Mouse (Mus musculus) megakaryocyte, adult 5-6 weeks (primary cell): Measurements from ENCODE around the gene Rcan1. TPM values are rescaled to one million over a fixed set of nuclear protein-coding genes. Genes with fewer than 3 reads are reported as not detected.
"Not testable (repeated sequence)": the region's sequence is repeated elsewhere in the genome, so short reads cannot be mapped to it uniquely, and the experiment has no call there.

Experiments
- ATAC-seq: 2 replicates; pipeline ENCODE4 v1.8.0; 2016; ENCODE audit warnings: mild to moderate bottlenecking, inconsistent platforms; ENCODE audit not compliant: poor library complexity, severe bottlenecking
- total RNA-seq, 2 experiments: library from RNA; stranded (forward) in 1 of 2; stranded (reverse) in 1 of 2; fragments of 153-499, 151-499 nt in 1 of 2; fragments of 221-1000, 200-1000 nt in 1 of 2; gene quantifications; 2 replicates each; pipeline versions ENCODE4 v1.2.3 to v1.2.4; 2015 to 2017

Rcan1 gene
- total RNA-seq (2015): 8.6 and 8.8 TPM in 2 replicates
- total RNA-seq (2017): 8.8 and 11.5 TPM in 2 replicates

DNA sequence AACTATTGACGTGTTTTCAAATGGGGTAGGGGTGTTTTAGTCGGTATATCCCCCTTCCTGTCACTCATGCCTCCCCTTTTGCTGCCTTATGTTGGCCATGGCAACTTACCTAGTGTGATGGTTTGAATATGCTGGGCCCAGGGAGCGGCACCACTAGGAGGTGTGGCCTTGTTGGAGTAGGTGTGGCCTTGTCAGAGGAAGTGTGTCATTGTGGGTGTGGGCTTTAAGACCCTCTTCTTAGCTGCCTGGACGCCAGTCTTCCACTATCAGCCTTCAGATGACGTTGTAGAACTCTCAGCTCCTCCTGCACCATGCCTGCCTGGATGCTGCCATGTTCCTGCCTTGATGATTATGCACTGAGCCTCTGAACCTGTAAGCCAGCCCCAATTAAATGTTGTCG, at the start of gene Rcan1:
Gene Rcan1 (minus strand): TSS at position 162 of the 400 bp plus-strand sequence.
- no peak for ATAC-seq

DNA sequence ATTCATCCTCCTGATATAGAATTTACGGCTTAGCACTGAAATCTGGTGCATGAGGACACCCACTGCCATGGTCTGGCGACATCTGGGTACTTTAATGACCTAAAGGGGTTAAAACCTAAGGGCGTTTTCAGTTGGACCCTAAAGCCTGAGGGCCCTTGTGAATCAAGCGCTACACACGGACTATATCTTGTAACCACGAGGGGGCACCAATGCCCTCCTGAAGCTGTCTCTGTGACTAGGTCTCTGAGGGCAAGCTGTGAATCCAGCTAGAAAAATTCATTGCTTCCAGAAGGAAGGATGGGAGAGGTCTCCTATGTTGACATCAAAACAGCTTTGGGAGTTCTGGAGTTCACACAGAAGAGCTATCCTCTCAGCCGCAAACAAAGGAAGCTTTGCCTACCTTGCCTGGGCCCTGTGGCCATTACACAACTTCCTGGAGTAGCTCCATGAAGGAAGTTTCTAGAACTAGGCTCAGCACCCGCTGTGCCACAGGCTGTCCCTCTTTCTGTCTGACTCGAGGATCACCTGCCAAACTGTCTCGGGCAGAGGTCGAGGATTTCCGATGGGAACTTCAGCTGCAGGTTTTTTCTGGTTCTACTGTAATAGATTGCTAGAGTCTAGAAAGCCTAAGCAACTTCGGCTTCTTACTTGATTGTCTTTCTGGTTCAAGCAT, 49.3 kb upstream of the Rcan1 start:
- peak; percentile 54 for ATAC-seq

DNA sequence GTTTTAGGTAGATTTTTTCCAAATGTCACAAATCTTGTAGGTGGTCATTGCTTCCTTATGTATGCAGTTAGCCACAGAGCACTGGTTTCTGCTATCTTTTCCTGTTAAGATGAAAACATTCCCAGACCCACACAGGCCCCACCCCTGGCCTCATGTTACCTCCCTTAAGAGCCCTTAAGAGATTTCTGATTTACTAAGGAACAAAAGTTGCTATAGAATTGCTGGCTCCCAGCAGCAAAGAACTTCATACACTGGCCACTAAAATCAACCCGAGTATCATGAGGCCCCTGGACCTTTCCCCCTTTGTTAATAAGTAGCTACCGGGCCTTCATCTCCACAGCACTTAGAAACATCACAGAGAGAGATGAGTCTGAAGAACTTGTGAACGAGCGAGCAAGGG, 48.1 kb upstream of the Rcan1 start:
- ATAC-seq: no peak

DNA sequence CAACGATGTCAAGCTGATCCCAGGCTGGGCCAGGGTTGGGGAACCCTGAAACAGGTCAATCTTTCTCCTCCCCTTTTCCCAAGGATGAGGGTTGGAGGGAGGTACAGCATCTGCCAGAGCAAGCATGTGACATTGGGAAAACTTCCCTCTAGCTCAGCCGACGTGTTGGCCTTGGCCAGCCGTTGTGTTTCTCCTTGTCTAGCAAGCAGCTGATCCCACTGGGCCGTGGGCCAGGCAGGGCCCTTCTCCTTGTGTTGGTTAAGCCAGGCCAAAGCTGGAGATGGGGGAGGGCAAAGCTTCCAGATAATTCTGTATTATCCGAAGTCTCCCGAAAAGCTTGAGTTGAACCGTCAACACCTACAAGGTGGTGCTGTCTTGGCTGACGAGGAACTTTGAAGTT, 45.5 kb upstream of the Rcan1 start:
- ATAC-seq: no peak

DNA sequence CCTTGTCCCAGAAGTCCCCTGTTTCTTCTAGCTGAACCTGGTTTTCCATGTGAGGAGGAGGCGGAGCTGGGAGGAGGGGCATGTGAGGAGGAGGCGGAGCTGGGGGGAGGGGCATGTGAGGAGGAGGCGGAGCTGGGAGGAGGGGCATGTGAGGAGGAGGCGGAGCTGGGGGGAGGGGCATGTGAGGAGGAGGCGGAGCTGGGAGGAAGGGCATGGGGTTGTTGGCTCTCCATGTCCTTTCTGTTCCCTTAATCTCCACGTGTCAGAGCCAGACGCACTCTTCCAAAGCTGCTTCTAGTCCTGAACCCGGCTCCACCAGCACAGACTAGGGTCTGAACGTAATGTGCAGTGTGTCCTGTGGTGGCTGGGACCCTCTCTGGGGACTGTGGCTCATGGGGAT, 44.2 kb upstream of the Rcan1 start:
- ATAC-seq: not testable (repeated sequence)

DNA sequence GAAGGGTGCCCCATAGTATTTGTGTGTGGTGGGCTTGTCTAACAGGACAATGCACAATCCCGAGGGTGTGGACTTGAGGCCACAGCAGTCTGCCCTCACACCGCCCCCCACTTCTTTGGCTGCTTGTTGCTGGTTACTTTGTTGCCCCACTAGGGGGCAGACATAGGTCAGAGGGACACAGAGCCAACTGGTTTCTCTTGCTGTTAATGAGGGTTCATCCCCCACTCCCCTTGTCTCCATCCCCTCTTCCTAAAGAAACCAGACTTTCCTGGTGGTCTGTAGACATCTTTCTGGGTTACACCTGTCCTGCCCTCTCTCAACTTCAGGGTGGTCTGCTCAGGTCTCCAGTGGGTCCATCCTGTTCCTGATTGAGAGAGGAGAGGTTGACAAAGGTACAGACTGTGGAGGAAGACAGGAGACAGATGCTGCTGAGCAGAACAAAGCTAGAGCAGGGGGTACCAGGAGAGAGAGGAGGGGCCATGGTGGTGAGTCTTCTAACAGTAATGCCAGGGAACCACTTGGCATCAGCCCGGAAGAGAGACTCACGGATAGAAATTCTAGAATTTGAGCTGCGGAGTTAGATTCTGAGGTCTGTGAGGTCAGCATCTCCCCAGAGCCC, 41.2 kb upstream of the Rcan1 start:
- peak; percentile 70 for ATAC-seq

DNA sequence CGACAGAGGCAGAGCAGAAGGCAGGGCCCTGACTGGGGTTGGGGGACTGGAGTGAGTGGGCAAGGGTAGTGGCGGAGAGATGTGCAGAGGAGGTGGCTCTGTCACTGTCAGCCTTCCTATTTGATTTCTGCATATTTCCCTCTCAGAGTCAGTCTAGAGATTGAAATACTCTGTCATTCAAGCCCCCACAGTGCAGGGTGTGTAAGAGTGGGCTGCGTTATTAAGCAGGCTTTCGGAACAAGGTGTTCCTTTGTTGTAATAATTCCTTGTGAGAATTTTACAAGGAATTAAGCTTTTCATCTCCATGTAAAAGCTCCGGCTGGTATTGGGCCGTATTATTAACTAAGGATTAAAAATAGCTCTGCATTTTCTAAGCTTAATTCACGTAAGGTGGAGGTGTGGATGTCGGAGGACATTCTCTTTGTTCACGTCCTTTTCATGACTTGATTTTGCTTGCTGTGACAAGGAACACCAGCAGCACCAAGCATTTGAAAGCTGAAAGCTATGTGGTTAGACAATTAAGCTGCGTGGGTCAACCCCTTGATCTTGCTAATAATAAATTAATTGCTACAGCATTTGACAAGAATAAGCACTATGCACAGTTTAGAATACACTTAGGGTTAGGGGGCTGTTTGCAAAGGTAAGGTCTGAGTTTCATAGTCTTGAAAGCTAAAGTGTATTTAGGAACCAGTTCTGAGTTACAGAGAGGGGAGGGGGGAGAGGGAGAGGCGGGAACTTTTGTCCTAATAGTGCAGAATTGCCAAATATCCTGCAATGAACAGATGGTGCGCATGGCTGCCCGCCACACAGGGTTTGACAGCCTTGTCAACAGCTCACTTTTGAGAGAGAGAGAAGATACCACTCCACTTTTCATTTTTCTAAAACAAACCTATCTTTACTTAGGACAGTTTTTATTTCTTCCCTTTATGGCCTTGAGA, 40.4 kb upstream of the Rcan1 start:
- ATAC-seq: no peak

DNA sequence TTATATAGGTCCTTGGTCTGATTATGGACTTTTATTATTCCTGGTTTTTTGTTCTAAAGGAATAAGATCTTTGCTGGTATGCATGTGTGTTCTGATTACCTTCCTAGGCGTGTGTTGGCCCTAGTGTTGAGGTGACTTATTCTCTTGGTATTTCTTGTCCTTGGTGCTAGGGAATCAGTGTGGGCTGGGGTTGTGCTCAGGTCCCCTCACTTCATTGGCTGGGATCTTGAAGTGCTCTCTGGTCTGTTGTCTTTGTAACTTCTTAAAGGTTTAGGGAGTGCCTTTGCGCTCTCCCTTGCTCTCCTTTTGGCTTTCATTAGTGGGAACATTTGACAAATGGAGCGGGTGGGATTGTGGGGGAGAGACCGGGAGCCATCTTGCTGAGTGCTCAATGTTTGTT, 36.9 kb upstream of the Rcan1 start:
- no peak for ATAC-seq

DNA sequence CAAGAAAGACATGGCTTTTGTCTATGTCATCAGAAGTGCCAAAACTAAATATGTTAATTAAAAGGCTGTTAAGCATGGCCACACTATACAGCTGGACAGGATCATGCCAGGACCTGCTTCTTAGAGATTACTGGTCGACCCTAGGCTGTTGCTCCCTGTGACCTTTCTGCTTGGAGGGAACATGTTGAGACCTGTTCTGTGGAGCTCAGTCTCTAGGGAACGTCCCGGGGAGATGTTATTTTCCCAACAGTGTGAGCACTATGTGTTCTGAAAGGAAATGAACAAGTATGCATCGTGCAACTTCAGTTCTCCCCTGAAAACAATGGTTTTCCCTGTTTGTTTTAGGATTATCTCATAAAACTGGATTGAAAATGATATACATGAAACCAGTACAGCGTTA, 32.4 kb upstream of the Rcan1 start:
- no peak for ATAC-seq

DNA sequence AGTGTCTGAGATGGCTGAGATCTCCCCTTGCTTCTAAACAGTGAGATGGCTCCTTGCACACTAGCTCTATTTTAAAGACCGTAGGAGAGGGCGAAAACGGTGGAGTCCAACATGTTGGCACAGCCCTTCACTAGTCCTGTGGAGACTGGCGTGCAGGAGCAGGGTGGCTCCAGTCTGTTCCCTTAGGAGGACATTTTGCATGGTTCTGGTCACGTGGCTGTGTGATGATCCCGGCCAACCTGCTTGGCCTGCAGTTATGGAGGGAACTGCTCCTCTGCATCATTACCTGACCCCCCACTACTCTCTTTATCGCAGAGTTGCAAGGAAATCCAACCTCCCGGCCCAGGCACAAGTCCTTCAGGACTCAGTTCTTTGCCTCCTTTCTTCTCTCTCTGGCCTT, 29.9 kb upstream of the Rcan1 start:
- ATAC-seq: no peak

DNA sequence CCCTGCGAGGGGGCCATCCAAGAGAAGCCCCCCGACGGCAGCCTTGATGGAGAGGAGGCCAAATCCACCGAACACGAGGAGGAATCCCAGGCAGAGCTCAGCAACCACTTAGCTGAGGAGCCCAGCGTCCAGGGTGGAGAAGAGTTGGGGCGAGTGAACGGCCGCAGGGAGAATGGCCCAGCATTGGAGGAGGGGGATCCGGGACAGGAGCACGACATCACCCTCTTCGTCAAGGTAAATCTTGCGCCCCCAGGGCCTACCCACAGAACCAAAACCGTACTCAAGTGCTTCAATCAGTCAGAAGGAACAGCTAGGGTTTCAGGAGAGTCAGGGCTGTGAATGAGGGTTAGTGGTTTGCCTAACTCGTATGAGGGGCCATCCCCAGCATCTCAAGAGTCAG, 28.7 kb upstream of the Rcan1 start:
- no peak for ATAC-seq

DNA sequence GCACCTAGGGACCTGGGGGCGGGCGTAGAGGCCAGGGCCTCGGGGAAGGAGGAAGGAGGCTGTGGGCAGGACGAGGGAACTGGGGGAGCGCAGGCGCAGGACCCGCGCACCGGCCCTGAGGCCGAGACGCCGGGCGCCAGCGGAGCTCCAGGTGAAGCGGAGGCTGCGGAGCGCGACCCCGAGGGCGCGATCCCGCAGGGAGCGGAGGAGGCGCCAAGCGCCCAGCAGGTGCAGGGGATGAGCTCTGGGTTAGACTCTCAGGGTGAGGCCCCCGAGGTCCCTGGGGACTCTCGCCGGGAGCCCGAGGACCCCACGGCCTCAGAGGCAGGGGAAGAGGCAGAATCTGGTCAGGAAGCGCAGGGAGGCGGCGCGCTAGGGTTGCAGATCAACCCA, 27.9 kb upstream of the Rcan1 start:
- ATAC-seq: no peak

DNA sequence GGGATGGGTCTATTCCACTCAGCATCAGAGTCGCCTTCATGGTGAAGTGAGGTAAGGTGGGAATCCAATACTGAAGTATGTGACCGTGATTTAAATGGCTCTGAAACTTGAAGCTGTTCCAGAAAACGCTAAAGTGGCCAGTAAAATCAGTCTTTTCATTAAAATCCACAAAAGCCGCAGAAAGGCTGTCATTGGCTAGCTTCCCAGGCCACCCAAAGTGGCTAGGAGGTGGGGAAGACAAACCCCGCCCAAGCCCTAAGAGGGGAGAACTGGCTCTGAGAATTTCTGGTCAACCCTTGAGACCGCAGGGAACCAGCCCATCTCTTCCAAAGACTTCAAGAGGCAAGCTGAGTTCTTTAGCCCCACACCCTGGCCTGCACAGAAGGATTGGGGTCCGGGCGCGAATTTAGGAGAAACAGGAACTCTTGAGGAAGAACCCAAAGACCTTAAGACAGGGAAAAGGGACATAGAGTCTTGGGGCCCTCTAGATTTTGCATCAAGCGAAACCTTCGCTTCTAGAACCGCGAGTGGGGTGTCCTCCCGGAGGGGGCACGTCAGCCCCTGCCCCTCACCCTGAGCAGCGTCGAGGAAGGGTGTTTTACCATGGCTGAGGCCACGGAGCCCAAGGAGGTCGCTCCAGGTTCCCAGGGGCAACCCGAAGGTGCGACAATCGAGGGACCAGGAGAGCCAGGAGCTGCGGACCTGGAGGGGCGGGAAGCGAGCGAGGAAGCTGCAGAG, 27.4 kb upstream of the Rcan1 start:
- ATAC-seq: no peak

DNA sequence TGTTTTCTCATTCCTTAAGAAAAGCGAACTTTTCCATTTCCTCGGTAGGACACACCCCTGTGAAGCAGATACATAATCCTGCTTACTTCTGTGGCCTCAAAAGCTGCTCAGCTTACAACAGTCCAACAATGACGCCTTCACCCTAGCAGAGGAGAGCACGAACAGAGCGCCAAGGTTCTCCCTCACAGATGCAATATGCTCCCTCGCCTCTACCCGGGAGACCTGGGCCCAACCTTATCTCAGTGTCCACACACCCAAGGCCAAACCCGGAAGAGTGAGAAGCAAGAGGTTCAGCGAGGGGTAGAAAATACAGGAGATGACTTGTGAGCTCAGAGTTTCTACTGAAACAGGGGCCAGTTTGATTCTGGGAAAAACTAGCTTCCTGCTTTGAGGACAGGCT, 18.7 kb upstream of the Rcan1 start:
- ATAC-seq: no peak

DNA sequence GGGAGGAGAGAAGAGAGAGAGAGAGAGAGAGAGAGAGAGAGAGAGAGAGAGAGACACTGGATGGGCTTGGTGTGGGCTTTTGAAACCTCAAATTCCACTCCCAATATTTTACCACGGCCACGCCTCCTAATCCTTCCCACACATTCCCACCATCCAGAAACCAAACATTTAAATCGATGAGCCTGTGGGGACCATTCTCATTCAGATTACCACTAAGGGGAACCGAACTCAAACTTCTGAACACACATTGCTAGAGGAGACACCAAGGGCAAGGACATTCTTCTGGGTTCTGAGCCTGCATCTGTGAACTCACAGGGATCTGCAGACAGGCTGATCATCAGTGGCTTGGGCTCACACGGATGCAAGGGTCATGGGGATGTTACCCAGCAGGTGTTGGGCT, 17.8 kb upstream of the Rcan1 start:
- no peak for ATAC-seq

DNA sequence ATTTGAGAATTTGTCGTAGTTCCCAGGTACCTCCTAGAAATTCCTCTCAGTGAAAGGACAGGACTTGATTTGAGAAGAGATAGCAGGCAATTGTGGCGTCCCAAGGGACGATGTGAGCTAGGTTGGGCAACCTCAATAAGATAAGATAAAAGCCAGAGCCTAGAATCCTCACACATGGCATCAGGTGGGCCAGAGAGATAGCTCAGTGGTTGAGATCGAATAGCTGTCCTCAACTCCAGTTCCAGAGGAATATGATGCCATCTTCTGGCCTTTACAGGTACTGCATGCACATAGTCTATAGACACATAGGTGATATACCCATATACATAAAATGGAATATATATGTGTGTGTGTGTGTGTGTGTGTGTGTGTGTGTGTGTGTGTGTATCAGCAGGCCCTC, 16.8 kb upstream of the Rcan1 start:
- ATAC-seq: peak; percentile 84

DNA sequence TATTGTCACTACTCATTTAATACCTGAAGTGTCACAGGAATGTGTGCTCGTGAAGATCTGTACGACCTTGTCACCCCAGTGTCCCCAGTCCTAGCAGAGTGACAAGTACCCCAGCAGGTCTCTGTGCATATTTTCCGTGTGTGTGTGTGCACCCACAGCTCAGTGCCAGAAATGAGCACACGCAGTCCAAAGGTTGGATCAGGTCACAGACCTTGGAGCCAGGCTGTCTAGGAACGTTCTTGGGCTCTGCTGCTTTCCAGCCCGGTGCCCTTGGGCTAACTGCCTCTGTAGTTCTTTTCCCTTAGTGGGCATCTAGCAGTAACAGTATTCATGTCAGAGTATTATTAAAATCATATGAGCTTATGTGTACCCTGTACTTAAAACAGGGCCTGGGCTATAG, 16.4 kb upstream of the Rcan1 start:
- no peak for ATAC-seq

DNA sequence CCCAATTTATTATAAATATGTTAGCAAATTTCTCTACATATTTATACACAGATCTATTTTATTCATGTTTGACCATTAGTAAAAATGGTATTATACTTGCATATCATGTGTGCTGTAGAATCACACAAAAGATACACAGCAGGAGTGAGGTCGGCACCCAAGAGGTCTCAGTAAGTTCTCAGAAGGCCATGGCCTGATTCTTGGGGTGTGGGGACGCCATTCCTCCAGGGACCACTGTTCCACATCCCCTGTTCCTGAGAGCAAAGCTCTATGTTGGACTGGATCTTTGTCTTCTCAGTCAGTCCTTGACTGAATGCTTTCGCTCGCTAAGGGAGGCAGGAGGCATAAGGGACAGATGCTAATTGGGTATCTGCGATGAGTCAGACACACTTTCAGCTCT, 14.8 kb upstream of the Rcan1 start, which contains the start of gene Clic6:
Gene Clic6 (plus strand): TSS at position 301 of the 400 bp plus-strand sequence.
- ATAC-seq: no peak

DNA sequence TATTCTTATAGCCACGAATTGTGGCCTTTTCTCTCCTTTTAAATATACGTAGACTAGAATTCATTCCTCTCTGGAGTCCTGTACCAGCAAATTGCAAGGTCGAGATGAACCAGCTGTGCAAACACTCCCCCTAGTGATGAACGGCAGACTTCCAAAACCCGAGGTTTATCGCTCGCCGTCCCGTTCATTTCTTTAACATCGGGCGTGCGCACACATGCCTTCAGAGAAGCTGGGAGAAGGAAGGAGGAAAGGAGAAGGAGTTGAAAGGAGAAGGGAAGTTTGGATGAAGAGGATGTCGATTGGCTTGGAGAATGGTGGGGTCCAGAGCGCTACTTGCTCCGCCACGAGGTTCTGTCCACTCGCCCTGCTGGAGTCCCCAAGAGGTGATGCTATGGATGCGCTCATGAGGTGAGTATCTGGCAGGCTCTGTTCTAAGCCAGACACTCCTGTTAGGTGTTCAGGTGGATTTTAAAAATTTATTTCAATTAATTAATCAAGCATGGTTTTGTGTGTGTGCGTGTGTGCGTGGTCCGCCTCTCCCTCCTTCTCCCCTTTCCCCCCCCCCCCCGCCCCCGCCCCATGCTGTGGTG, 8.0 kb upstream of the Rcan1 start:
- ATAC-seq: no peak

DNA sequence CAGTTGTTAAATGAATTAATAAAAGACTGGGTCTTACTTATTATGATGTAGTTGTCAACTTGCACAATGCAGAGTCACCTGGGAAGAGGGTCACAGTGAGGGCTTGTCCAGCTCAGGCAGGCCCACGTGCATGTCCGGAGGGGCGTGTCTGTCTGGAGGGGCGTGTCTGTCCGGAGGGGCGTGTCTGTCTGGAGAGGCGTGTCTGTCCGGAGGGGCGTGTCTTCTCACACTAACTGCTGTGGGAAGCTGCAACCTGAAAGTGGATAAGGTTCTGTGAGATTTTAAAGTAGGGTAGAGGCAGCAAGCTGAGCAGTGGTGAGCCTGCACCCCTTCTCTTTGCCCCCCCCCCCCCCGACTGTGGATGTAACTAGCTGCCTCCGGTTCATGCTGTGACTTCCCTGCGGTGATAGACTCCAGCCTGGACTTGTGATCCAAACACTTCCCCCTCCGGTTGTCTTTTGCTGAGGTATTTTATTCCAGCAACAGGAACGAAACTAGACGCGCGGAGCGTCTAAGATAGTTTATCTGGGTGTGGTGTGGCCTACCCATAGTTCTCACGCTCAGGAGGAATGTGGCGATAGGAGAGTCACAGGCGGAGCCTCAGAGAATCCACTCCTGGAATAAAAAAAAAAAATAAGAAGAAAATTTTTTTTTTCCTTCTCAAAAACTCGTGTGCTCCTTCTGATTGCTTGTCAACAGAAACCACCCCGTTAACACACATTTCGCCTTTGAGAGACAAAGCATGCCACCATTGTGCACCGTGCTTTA, 4.6 kb upstream of the Rcan1 start:
- no peak for ATAC-seq
